Mouse (Mus musculus) frontal cortex, postnatal 14 days (tissue): ENCODE results near the gene Filip1.

Experiments
- DNase-seq, 2 experiments: peaks; one replicate each; pipeline ENCODE4 v3.0.0; 2022; ENCODE audit warnings: low spot score in 2 of 2

The Filip1 gene

GRCm38 (mm10) chr9:79829842-79830800, 182.5 kb downstream of the Filip1 start:
- DNase-seq: no peak

GRCm38 (mm10) chr9:79827072-79827471, 185.6 kb downstream of the Filip1 start:
- DNase-seq: no peak

GRCm38 (mm10) chr9:79825526-79825925, 187.1 kb downstream of the Filip1 start:
- no peak for DNase-seq

GRCm38 (mm10) chr9:79823856-79824255, 188.8 kb downstream of the Filip1 start:
- no peak for DNase-seq

- DNase-seq: no peak
These were observed 189.2 kb downstream of the Filip1 start for GRCm38 (mm10) chr9:79823438-79823837.

GRCm38 (mm10) chr9:79816464-79816863, 196.2 kb downstream of the Filip1 start:
- no peak for DNase-seq

- no peak for DNase-seq
These were observed 196.6 kb downstream of the Filip1 start for GRCm38 (mm10) chr9:79816013-79816412.

GRCm38 (mm10) chr9:79814592-79814991, 198.1 kb downstream of the Filip1 start:
- no peak for DNase-seq

GRCm38 (mm10) chr9:79810969-79811902, 201.4 kb downstream of the Filip1 start:
- DNase-seq: no peak

GRCm38 (mm10) chr9:79810534-79810933, 202.1 kb downstream of the Filip1 start:
- DNase-seq: no peak

- DNase-seq: no peak
These were observed 203.2 kb downstream of the Filip1 start for GRCm38 (mm10) chr9:79809411-79809810.

- no peak for DNase-seq
These were observed 205.5 kb downstream of the Filip1 start for GRCm38 (mm10) chr9:79807178-79807577.

- no peak for DNase-seq
These were observed 206.2 kb downstream of the Filip1 start for GRCm38 (mm10) chr9:79806317-79807075.

GRCm38 (mm10) chr9:79805426-79805825, 207.2 kb downstream of the Filip1 start:
- DNase-seq: no peak

- DNase-seq: no peak
These were observed 216.1 kb downstream of the Filip1 start for GRCm38 (mm10) chr9:79796461-79797135.

- DNase-seq: no peak
These were observed 217.6 kb downstream of the Filip1 start for GRCm38 (mm10) chr9:79795076-79795475.

- DNase-seq: peak; percentile 89 to 94
These were observed 219.5 kb downstream of the Filip1 start, which contains the start of gene Tmem30a for GRCm38 (mm10) chr9:79792841-79793835. TSS of gene Tmem30a (minus strand) at chr9:79793507.

GRCm38 (mm10) chr9:79785794-79786085, 226.9 kb downstream of the Filip1 start:
- DNase-seq: no peak

GRCm38 (mm10) chr9:79784934-79785793, 227.5 kb downstream of the Filip1 start:
- DNase-seq: no peak
